Mouse (Mus musculus) liver, postnatal 0 days (tissue): ENCODE measurements around the gene Uchl4. TPM values are rescaled to one million over a fixed set of nuclear protein-coding genes. Genes with fewer than 3 reads are reported as not detected.

Experiments
- ATAC-seq: fragments of 200-750 bp; cut with Nextera tagmentation; 2 replicates; pipeline ENCODE4 v1.8.0; 2017; ENCODE audit warnings: mild to moderate bottlenecking, moderate library complexity
- DNase-seq: peaks from one replicate; pipeline ENCODE4 v3.0.0-alpha.2; 2016
- H3K27ac ChIP-seq: fragments of 300-500 bp; sonication (generic); 2 replicates; pipeline ENCODE4 v1.5.1; 2014; ENCODE audit warnings: antibody characterized with exemption, moderate library complexity, mild to moderate bottlenecking, low read depth
- H3K27me3 ChIP-seq: fragments of 300-500 bp; sonication (generic); 2 replicates; pipeline ENCODE4 v1.6.1; 2014; ENCODE audit warnings: low read length, control low read depth, mixed read lengths; ENCODE audit not compliant: insufficient read depth
- H3K36me3 ChIP-seq: fragments of 300-500 bp; sonication (generic); replicated peaks from 2 replicates; pipeline ENCODE4 v1.6.1; 2014; ENCODE audit warnings: mild to moderate bottlenecking, control low read depth, low read length, moderate library complexity, mixed read lengths; ENCODE audit not compliant: insufficient read depth
- H3K4me1 ChIP-seq: fragments of 300-500 bp; sonication (generic); 2 replicates; pipeline ENCODE4 v1.6.1; 2014; ENCODE audit warnings: antibody characterized with exemption, mild to moderate bottlenecking, control low read depth; ENCODE audit not compliant: insufficient read depth
- H3K4me2 ChIP-seq: fragments of 300-500 bp; sonication (generic); 2 replicates; pipeline ENCODE4 v1.6.1; 2014; ENCODE audit warnings: low read depth, mild to moderate bottlenecking, low read length, moderate library complexity, mixed read lengths
- H3K4me3 ChIP-seq: fragments of 300-500 bp; sonication (generic); 2 replicates; pipeline ENCODE4 v1.5.1; 2014; ENCODE audit warnings: low read depth, low read length
- H3K9ac ChIP-seq: fragments of 300-500 bp; sonication (generic); replicated peaks from 2 replicates; pipeline ENCODE4 v1.6.1; 2014; ENCODE audit warnings: mild to moderate bottlenecking, moderate library complexity
- H3K9me3 ChIP-seq: fragments of 300-500 bp; sonication (generic); 2 replicates; pipeline ENCODE4 v1.6.1; 2016; ENCODE audit warnings: mild to moderate bottlenecking, control low read depth, low read length, mixed read lengths
- CTCF ChIP-seq: sonication (generic); IDR thresholded peaks from 2 replicates; pipeline ENCODE4 v1.5.1; 2016; ENCODE audit warnings: antibody characterized with exemption, low read depth
- EP300 ChIP-seq: IDR thresholded peaks from 2 replicates; pipeline ENCODE4 v1.6.1; 2016; ENCODE audit warnings: antibody characterized with exemption, low read depth, mild to moderate bottlenecking
- WGBS: fragments of 180-500 bp; shearing (Covaris S2); extraction: QIAGEN DNeasy Blood & Tissue Kit; methylation state at CpG from one replicate; pipeline ENCODE4 v1.1.7; 2014; ENCODE audit not compliant: insufficient replicate concordance; 5-methylcytosine and 5-hydroxymethylcytosine counted together
- polyA plus RNA-seq: library from polyadenylated mRNA; unstranded; fragments of >200 nt; fragmentation: Nextera tagmentation; extraction: Ambion mirVana; gene quantifications from 2 replicates; pipeline ENCODE4 v1.2.1, GENCODE M21; 2015

Uchl4 gene
- polyA plus RNA-seq, 1 experiment from 2014 or later = 0.61 TPM

DNA sequence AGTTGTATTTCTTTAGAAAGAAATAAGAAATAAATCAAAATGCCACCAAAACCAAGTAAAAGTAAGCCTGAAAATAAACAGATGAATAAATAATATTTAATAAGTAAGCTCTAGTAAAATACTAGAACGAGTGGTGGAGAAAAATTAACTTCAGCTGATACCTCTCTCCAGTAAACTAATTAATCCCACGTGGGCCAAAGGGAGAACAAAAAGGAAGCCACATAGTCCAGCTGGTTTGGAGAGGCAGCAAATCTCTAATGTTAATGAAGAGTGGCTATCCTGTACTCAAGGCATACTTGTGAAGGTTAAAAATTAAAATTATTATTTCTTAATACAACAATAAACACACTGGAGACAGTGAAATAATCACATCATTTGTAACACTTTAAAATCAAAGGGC, 5.1 kb downstream of the Uchl4 start:
- DNase-seq (no peak), ATAC-seq (no peak)
- peaks cover 2% of the 10 kb centered on the region; the same call in 1 of the 2 replicates for H3K36me3 ChIP-seq
- WGBS = 66% methylated on average over 2 of the region's 2 CpGs
- TF ChIP-seq EP300 (no peak), CTCF (no peak)
- H3K9ac ChIP-seq = no peak overlapping the region
- H3K27ac ChIP-seq = no peak overlapping the region
- no peaks in the 10 kb centered on the region for H3K9me3 ChIP-seq
- no peak overlapping the region for H3K4me3 ChIP-seq
- no peak overlapping the region for H3K4me2 ChIP-seq
- H3K4me1 ChIP-seq = 0 out of 2 replicates have a peak, but pooled peaks cover 2% of the 10 kb centered on the region
- no peaks in the 10 kb centered on the region for H3K27me3 ChIP-seq

DNA sequence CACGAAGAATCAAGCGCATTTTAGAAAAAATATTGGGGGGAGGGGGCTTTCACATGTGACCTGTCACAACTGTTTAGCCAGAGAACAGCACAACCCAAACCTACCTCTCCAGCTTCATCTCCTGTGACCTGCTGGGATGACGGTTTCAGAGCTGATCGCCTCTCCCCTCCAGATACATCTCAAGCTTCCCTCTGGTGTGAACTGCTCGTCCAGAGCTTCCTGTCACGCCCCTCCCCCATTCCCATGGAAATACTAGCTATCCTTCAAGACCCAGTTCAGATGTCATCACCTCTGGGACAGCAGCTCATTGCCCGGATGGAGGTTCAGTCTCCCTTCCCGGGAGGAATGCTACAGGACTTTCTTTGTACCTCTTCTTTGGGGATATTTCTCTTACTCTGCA, 5.7 kb downstream of the Uchl4 start:
- whole genome bisulfite sequencing = 48% methylated on average over 8 of the region's 8 CpGs
- H3K9ac ChIP-seq = no peak overlapping the region
- no peak for ATAC-seq
- H3K9me3 ChIP-seq = no peaks in the 10 kb centered on the region
- H3K36me3 ChIP-seq = peaks cover 4% of the 10 kb centered on the region; the same call in 1 of the 2 replicates
- TF ChIP-seq CTCF = no peak
- TF ChIP-seq EP300 = no peak
- 0 out of 2 replicates have a peak, but pooled peaks cover 2% of the 10 kb centered on the region for H3K4me1 ChIP-seq
- no peak overlapping the region for H3K4me3 ChIP-seq
- no peak for DNase-seq
- H3K4me2 ChIP-seq = no peak overlapping the region
- no peaks in the 10 kb centered on the region for H3K27me3 ChIP-seq
- no peak overlapping the region for H3K27ac ChIP-seq

DNA sequence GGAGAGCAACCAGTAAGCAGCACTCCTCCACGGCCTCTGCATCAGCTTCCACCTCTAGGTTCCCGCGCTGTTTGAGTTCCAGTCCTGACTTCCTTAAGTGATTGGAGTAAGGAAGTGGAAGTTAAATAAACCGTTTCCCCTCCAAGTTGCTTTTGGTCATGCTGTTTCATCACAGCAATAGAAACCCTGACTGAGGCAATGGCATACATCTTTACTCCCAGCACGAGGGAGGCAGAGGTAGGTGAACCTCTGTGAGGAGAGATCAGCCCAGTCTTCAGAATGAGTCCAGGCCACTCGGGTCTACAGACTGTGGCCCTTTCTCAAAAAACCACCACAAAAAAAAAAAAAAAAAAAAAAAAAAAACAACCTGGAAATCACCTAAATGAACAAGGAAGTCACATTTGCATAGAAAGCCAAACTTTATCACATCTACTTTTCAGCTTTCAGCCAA, 7.4 kb downstream of the Uchl4 start:
- Histone ChIP-seq H3K36me3 (peaks cover 6% of the 10 kb centered on the region; the same call in 1 of the 2 replicates), H3K4me1 (0 out of 2 replicates have a peak, but pooled peaks cover 2% of the 10 kb centered on the region), H3K9ac (no peak overlapping the region), H3K4me2 (no peak overlapping the region), H3K27ac (no peak overlapping the region), H3K27me3 (no peaks in the 10 kb centered on the region), H3K4me3 (no peak overlapping the region), H3K9me3 (no peaks in the 10 kb centered on the region)
- TF ChIP-seq CTCF (no peak), EP300 (no peak)
- DNase-seq (no peak), ATAC-seq (no peak)
- 34% methylated on average over 6 of the region's 6 CpGs for WGBS

DNA sequence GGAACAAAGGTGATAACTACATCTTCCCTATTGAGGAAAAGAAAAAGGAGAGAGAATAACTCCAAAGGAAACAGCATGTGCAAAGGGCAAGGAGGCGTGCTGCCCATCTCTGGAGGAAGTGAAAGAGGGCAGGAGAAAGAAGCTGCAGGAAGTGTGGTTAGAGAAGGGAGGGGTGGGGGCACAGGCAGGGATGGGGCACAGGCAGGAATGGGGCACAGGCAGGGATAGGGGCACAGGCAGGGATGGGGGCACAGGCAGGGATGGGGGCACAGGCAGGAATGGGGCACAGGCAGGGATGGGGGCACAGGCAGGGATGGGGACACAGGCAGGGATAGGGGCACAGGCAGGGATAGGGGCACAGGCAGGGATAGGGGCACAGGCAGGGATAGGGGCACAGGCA, 14.4 kb downstream of the Uchl4 start:
- no peak overlapping the region for H3K4me2 ChIP-seq
- TF ChIP-seq CTCF (no peak), EP300 (no peak)
- no peak overlapping the region for H3K9ac ChIP-seq
- 12% methylated on average over 1 of the region's 1 CpGs for WGBS
- H3K27ac ChIP-seq = no peak overlapping the region
- ATAC-seq (no peak), DNase-seq (no peak)
- no peaks in the 10 kb centered on the region for H3K9me3 ChIP-seq
- H3K27me3 ChIP-seq = no peaks in the 10 kb centered on the region
- peaks cover 23% of the 10 kb centered on the region for H3K4me1 ChIP-seq
- no peak overlapping the region for H3K4me3 ChIP-seq
- peaks cover 6% of the 10 kb centered on the region; the same call in 1 of the 2 replicates for H3K36me3 ChIP-seq

DNA sequence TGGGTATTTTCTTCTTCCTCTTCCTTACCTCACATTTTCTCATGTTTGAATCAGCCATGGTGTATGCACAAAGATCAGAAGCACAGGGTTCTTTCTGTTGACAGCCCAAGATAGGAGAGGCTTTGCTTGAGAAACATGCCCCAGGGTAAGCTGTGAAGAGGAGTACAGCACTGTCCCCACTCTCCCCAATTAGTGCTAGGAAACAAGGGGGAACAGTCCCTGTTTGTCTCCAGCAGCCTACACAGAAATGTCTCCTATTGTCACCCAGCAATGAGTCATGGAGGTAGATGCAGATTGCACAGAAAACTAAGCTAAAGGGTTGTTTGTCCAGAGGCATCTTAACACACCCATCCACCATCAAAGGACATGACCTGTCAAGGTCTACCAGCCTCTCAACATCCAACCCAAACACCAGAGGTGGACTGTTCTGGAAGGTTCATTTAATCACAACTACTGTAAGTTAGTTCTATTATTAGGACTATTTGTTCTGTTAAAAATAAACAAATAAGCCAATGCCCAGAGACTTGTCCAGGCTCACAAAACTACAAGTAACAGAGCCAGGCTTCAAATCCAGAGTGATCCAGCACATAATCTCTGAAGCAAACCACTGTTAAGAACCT, 15.2 kb downstream of the Uchl4 start:
- Histone ChIP-seq H3K27me3 (no peaks in the 10 kb centered on the region), H3K4me1 (peaks cover 23% of the 10 kb centered on the region), H3K36me3 (peaks cover 3% of the 10 kb centered on the region; the same call in 1 of the 2 replicates), H3K9me3 (no peaks in the 10 kb centered on the region), H3K9ac (no peak overlapping the region), H3K4me2 (no peak overlapping the region), H3K4me3 (no peak overlapping the region), H3K27ac (no peak overlapping the region)
- ATAC-seq (no peak), DNase-seq (no peak)
- TF ChIP-seq EP300 = no peak
- no peak for TF ChIP-seq CTCF

DNA sequence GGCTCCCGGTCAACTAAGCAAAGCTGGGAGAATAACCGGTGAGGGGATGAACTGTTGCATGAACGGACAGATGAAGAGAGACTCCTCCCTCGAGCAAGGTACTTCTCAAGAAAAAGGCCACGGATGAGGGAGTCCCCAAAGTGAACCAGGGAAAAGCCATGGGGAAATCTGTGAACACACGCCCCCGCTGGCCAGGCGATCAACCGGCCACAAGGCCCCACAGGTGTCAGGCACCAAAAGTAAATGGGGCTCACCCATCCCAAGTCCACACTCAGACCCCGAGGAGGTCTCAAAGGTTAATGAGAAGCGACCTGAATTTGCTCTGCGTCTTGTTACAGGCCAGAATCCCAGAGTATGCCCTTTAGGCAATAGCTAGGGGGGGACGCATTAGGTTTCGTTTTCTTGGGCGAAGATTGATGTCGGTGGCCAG, 17.6 kb downstream of the Uchl4 start:
- peak overlapping the region; percentile 96 for H3K4me2 ChIP-seq
- WGBS = 2% methylated on average over 16 of the region's 16 CpGs
- ATAC-seq = 0 out of 2 replicates have a peak, but pooled peaks have one; percentile 0

More for the DNA sequence above, 17.6 kb downstream of the Uchl4 start:
- Histone ChIP-seq H3K9me3 (no peaks in the 10 kb centered on the region), H3K9ac (peak overlapping the region; percentile 83), H3K36me3 (no peaks in the 10 kb centered on the region), H3K4me1 (peaks cover 23% of the 10 kb centered on the region), H3K27ac (peak overlapping the region; percentile 87), H3K4me3 (peak overlapping the region; percentile 86), H3K27me3 (no peaks in the 10 kb centered on the region)
- TF ChIP-seq CTCF = no peak
- no peak for TF ChIP-seq EP300
- peak; percentile 49 for DNase-seq
